Mouse (Mus musculus) limb, embryonic 10.5 days (tissue): Measurements from ENCODE around the gene Sphk1. TPM values are rescaled to one million over a fixed set of nuclear protein-coding genes. Genes with fewer than 3 reads are reported as not detected.

Experiments used
- DNase-seq: peaks from one replicate; pipeline ENCODE4 v3.0.0-alpha.2; 2017; ENCODE audit warnings: low spot score
- H3K27ac ChIP-seq: fragments of 300-500 bp; sonication (generic); 2 replicates; pipeline ENCODE4 v1.5.1; 2016; ENCODE audit warnings: mild to moderate bottlenecking
- H3K27me3 ChIP-seq: fragments of 300-500 bp; sonication (generic); 2 replicates; pipeline ENCODE4 v1.6.1; 2016; ENCODE audit warnings: low read depth, mild to moderate bottlenecking; ENCODE audit not compliant: poor library complexity, severe bottlenecking
- H3K36me3 ChIP-seq: fragments of 300-500 bp; sonication (generic); 2 replicates; pipeline ENCODE4 v1.6.1; 2016; ENCODE audit warnings: mild to moderate bottlenecking, moderate library complexity
- H3K4me1 ChIP-seq: fragments of 300-500 bp; sonication (generic); 2 replicates; pipeline ENCODE4 v1.6.1; 2016
- H3K4me3 ChIP-seq: fragments of 300-500 bp; sonication (generic); 2 replicates; pipeline ENCODE4 v1.5.1; 2016; ENCODE audit warnings: mild to moderate bottlenecking, moderate library complexity
- H3K9me3 ChIP-seq: fragments of 300-500 bp; sonication (generic); replicated peaks from 2 replicates; pipeline ENCODE4 v1.6.1; 2016; ENCODE audit warnings: mild to moderate bottlenecking
- WGBS: fragments of 180-500 bp; shearing (Covaris S2); methylation state at CpG from one replicate; pipeline ENCODE4 v1.1.7; 2016; 5-methylcytosine and 5-hydroxymethylcytosine counted together
- polyA plus RNA-seq: library from polyadenylated mRNA; unstranded; fragments of >200 nt; fragmentation: Nextera tagmentation; extraction: Ambion mirVana; gene quantifications from 2 replicates; pipeline ENCODE4 v1.2.1, GENCODE M21; 2016

Sphk1 gene
- polyA plus RNA-seq, 1 experiment from 2014 or later, result 0.54 TPM

DNA sequence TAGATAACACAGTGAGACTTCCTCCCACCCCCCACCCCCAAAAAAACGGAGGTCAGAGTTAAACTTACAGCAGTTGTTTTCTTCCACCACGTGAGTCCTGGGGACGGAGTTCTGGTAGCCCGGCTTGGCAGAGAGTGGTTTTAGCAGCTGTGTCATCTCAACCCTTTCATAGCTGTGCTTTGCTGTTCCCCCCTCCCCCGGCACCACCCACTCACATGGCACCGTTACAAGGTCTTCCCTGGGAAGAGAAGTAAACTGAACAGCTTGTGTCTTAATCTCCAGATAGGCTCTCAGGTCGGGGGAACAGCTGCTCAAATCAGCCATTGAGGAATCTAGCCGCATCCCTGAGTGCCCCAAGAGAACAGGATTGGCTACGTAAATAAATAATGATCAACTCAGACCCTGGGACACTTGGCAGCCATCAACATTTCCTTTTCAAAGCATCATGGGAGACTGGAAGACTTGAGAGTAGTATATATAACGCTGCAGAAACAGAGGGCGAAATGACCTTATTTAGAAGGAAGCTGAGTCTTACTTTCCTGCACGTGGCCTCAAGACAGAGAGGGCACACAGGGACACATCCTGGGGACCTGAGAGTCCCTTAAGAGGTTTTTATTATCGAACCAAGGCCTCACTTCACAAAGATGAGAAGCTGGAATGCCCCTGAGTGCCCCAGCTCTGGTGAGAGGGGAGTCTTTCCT, 36.1 kb upstream of the Sphk1 start:
- no peaks in the 10 kb centered on the region for H3K27me3 ChIP-seq
- WGBS, result 78% methylated on average over 13 of the region's 13 CpGs
- H3K27ac ChIP-seq, result no peak overlapping the region
- no peak overlapping the region for H3K4me3 ChIP-seq
- no peaks in the 10 kb centered on the region for H3K36me3 ChIP-seq
- no peak for DNase-seq
- H3K4me1 ChIP-seq, result peaks cover 9% of the 10 kb centered on the region
- no peaks in the 10 kb centered on the region for H3K9me3 ChIP-seq

DNA sequence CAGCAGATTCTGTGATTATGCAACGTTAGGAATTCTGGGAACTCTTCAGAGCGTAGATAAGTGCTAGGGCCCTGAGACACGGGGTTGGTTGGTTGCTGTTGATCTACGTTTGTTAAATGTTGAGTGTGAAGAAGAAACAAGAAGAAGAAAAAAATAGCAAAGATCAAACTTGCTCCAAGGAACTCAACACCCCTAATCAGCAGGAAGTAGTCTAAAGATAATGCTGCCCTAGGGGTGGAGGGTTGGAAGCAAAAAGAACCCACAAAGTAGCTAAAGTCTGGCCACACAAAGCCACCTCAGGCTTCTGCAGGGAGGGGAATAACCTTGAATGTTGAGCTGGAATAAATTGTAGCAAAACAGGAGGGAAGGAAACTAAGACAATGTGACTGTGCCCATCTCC, 33.4 kb upstream of the Sphk1 start:
- Histone ChIP-seq H3K27me3 (no peaks in the 10 kb centered on the region), H3K27ac (no peak overlapping the region), H3K9me3 (no peaks in the 10 kb centered on the region), H3K4me1 (peaks cover 12% of the 10 kb centered on the region), H3K4me3 (no peak overlapping the region), H3K36me3 (no peaks in the 10 kb centered on the region)
- no peak for DNase-seq
- 87% methylated on average over 4 of the region's 4 CpGs for WGBS

DNA sequence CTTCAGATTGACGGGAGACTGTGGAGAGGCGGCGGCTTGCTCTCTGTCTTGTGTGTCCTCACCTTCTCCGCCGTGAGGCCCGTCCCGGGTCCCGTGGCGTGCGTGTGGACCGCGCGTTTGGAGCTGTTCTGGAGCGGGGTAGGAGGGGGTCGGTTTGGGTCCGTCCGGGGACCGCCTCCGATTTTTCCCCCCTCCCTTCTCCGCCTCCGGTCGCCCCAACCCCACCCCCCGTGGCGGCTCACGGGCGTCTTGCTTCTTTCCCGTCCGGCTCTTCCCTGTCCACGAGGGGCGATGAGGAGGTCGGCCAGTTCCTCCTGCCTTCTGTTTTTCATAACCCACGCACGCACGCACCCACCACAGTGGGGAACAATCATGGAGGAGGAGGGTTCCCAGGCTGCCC, 32.1 kb upstream of the Sphk1 start:
- Histone ChIP-seq H3K36me3 (no peaks in the 10 kb centered on the region), H3K4me1 (peaks cover 12% of the 10 kb centered on the region), H3K9me3 (no peaks in the 10 kb centered on the region), H3K27me3 (no peaks in the 10 kb centered on the region), H3K27ac (0 out of 2 replicates have a peak overlapping the region, but pooled peaks have one; percentile 53), H3K4me3 (peak overlapping the region; percentile 38)
- DNase-seq, result peak; percentile 42
- 28% methylated on average over 34 of the region's 34 CpGs for WGBS

DNA sequence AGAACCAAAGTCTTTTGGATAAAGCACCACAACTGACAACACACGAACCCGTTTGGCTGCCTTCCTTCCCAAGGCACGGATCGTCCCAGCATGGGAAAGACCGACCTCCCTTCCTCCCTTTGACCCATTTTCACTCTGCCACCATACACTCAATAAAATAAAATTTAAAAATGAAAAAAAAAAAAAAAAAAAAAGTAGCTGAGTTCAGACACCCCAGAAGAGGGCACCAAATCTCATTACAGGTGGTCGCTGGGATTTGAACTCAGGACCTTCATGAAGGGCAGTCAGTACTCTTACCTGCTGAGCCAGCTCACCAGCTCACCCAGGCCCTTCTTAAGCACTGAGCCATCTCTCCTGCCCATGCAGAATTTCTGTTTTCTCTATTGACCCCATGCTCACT, 31.7 kb upstream of the Sphk1 start:
- no peaks in the 10 kb centered on the region for H3K27me3 ChIP-seq
- 60% methylated on average over 6 of the region's 6 CpGs for WGBS
- peaks cover 12% of the 10 kb centered on the region for H3K4me1 ChIP-seq
- no peak overlapping the region for H3K27ac ChIP-seq
- no peaks in the 10 kb centered on the region for H3K9me3 ChIP-seq
- no peaks in the 10 kb centered on the region for H3K36me3 ChIP-seq
- peak overlapping the region; percentile 38; the same call in 1 of the 2 replicates for H3K4me3 ChIP-seq
- no peak for DNase-seq

DNA sequence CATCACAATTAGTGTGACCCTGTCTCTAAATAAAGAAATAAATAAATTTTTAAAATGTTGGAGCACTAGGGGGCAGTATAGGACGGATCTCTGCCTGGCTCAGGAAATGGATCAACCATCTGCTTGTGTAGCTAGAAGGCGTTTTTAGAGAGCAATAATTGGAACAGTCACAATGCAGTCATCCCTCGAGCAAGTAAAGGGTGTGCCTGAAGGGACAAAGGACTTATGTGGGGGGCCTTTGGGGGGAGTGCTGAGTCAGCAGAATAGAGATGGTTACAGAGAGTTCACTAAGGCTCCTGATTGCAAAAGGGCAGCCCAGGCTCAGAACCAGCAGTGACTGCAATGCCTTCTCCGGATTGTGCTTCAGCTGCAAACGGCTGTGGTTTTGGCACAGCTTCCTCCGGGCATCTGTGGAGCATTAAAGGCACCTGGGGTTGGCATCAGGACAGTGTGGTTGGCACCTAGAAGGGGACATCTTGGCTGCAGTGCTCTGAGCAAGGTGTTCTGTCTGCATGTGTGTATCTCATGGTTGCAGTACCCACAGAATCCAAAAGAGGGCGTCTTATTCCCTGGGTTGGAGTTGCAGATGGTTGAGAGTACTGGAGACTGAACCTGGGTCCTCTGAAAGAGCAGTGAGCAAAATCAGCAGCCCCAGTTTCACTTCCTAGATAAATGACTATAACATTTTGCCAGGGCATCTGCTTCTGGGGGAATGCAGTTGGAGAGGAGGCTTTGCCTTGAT, 29.5 kb upstream of the Sphk1 start:
- DNase-seq, result no peak
- Histone ChIP-seq H3K27me3 (no peaks in the 10 kb centered on the region), H3K4me1 (peaks cover 12% of the 10 kb centered on the region), H3K27ac (0 out of 2 replicates have a peak overlapping the region, but pooled peaks have one; percentile 42), H3K9me3 (no peaks in the 10 kb centered on the region), H3K4me3 (no peak overlapping the region), H3K36me3 (no peaks in the 10 kb centered on the region)
- 39% methylated on average over 7 of the region's 7 CpGs for WGBS

DNA sequence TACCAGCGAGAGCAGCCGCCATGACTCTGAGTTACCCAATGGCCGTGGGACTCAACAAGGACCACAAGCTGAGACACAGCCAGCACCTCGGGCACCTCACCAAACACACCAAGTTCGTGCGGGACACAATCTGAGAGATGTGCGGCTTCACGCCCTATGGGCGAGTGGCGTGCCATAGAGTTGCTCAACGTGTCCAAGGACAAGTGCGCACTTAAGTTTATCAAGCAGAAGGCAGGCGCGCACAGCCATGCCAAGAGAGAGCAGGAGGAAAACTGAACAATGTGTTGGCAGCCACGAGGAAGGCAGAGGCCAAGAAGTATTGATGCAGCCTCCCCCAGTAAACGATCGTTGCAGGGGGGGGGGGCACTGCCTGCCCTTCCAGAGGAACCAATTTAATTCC, 26.2 kb upstream of the Sphk1 start:
- 93% methylated on average over 17 of the region's 17 CpGs for WGBS
- no peak overlapping the region for H3K27ac ChIP-seq

DNA sequence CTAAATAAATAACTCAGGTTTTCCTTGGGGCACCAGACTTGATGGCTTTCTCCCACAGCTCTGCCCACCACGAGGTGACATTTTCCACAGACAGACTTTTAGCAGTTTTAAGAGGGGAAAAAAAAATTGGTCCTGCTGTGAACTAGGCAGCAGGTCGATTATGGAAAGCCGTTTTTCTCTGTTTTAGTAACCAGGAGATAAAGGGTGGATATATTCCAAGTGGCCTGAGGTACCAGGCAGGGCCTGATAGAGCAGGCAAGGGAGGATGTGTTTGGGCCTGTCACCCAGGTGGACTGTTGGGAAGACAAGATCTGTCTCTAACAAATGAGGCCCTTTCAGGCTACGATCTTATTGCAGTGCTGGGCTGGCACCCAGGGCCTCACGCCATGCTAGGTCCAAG, 25.2 kb upstream of the Sphk1 start:
- Histone ChIP-seq H3K27ac (no peak overlapping the region), H3K4me1 (peaks cover 15% of the 10 kb centered on the region), H3K9me3 (no peaks in the 10 kb centered on the region), H3K4me3 (no peak overlapping the region), H3K27me3 (no peaks in the 10 kb centered on the region), H3K36me3 (no peaks in the 10 kb centered on the region)
- DNase-seq, result no peak
- 85% methylated on average over 5 of the region's 5 CpGs for WGBS

More for the DNA sequence above, 26.2 kb upstream of the Sphk1 start:
- Histone ChIP-seq H3K4me1 (peaks cover 15% of the 10 kb centered on the region), H3K4me3 (no peak overlapping the region), H3K9me3 (no peaks in the 10 kb centered on the region), H3K27me3 (no peaks in the 10 kb centered on the region), H3K36me3 (no peaks in the 10 kb centered on the region)
- DNase-seq, result no peak

DNA sequence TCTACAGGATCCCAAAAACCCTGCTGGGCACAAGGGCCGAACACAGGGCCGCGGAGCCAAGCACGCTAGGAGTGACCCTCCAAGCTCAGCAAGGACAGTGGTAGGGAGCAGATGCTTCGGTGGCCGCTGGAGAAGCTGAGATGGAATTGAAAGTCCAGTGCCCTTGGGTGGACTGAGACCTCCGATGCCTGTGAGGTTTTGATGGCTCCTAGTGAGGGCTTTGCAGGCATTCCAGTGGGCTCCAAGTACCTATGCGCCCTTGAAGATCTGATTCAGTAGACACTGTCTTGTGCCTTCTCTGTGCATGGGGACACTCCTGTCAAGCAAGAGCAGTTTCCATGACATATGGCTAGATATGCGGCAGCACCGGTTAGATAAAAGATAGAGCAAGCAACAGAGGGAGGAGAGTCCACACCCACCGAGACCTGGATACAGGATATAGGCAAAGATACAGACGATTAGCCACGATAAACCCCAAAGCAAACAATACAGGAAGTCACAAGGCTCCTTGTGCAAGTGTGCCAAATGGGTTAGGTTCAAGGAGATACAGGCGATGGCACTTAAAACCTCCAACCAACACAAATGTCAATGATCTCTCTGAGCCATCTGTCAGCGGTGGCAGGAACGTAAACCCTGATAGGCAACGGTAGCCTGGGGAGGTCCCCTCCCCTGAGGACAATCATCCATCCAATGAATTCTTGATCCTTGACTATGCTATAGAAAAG, 24.4 kb upstream of the Sphk1 start:
- no peaks in the 10 kb centered on the region for H3K9me3 ChIP-seq

DNA sequence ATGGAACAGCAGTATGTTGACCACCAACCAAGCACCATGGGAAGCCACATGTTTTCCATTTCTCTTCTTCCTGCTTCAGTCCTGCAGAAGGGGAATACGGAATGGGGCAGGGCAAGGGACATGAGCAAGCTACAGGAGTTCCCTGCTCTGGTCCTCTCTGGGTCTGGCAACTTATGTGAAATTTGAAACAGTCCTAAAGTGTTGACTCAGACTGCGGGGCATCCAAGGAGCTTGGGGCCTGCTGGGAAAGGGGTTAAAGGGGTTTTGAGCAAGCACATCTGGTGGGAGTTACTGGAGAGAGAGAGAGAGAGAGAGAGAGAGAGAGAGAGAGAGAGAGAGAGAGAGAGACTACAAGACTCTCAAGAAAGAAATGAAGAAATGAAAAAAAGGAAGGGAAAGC, 22.0 kb upstream of the Sphk1 start:
- WGBS, result 27% methylated on average over 2 of the region's 2 CpGs
- H3K27ac ChIP-seq, result 0 out of 2 replicates have a peak overlapping the region, but pooled peaks have one; percentile 4

More for the DNA sequence above, 24.4 kb upstream of the Sphk1 start:
- no peaks in the 10 kb centered on the region for H3K36me3 ChIP-seq
- peaks cover 10% of the 10 kb centered on the region for H3K4me1 ChIP-seq
- no peak for DNase-seq
- 87% methylated on average over 17 of the region's 17 CpGs for WGBS
- H3K27ac ChIP-seq, result peak overlapping the region; percentile 42; the same call in 1 of the 2 replicates
- no peak overlapping the region for H3K4me3 ChIP-seq
- no peaks in the 10 kb centered on the region for H3K27me3 ChIP-seq

DNA sequence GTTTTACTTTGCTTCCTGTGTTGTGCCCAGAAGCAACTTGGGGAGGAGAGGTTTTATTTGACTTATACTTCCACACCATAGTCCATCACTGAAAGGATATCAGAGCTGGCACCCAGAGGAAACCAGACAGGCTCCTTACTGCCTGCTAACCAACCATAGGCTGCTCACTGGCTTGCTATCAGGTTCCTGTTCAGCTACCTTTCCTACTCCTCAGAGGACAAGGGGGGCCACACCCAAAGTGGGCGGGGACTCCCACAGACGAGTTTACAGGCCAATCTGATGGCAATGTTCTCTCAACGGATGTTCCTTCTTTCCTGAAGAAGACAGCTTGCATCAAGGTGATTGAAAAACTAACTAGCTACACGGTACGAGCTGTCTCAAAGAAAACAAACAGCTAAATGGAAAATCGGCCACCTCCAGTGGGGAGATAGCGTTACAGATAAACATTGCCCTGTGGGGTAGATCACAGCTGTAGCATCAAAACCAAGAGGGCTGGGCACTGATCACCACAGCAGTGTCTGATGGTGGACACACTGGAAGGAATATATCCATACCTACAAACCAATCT, 19.3 kb upstream of the Sphk1 start:
- peaks cover 26% of the 10 kb centered on the region for H3K27me3 ChIP-seq
- H3K4me3 ChIP-seq, result no peak overlapping the region
- DNase-seq, result no peak
- peaks cover 15% of the 10 kb centered on the region for H3K4me1 ChIP-seq
- 67% methylated on average over 7 of the region's 7 CpGs for WGBS
- no peaks in the 10 kb centered on the region for H3K9me3 ChIP-seq
- no peaks in the 10 kb centered on the region for H3K36me3 ChIP-seq
- no peak overlapping the region for H3K27ac ChIP-seq

More for the DNA sequence above, 22.0 kb upstream of the Sphk1 start:
- Histone ChIP-seq H3K27me3 (peaks cover 3% of the 10 kb centered on the region; the same call in 1 of the 2 replicates), H3K4me3 (no peak overlapping the region), H3K9me3 (no peaks in the 10 kb centered on the region), H3K4me1 (peaks cover 8% of the 10 kb centered on the region; the same call in 1 of the 2 replicates), H3K36me3 (no peaks in the 10 kb centered on the region)
- DNase-seq, result no peak

DNA sequence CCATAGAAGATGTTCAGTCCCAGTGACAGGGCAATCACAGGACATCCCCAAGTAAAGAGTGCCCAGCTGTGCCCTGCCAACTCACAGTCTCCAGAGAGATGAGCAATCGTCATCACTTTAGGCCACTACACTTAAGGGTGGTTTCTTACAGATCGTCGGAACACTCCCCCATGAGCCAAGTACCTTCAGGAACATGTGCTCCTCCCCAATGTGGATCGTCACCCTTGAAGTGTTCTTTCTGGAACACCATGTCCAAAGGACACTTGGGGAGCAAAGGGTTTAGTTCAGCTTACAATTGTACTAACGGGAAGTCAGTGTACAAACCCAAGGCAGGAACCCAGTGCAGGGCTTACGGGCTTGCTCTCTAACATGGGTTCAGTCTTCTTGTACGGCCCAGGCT, 18.6 kb upstream of the Sphk1 start:
- Histone ChIP-seq H3K9me3 (no peaks in the 10 kb centered on the region), H3K36me3 (no peaks in the 10 kb centered on the region), H3K4me1 (peaks cover 15% of the 10 kb centered on the region), H3K4me3 (no peak overlapping the region), H3K27me3 (peaks cover 26% of the 10 kb centered on the region), H3K27ac (no peak overlapping the region)
- WGBS, result 91% methylated on average over 7 of the region's 7 CpGs
- DNase-seq, result no peak

DNA sequence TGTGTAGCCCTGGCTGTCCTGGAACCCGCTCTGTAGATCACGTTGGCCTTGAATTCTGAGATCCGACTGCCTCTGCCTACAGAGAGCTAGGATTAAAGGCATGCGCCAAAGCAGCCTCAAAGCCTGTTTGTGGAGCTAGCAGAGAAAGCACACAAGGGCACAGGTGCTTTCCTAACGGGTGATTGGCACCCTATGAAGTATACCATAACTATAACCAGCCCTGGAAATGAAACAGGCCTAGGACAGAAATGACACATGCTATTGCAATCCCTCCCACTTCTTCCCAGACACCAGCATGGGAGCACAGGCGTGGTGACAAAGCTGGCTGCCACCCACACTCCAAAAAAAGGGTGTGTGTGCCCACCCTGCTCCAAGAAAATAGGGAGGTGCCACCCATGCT, 17.7 kb upstream of the Sphk1 start:
- DNase-seq, result no peak
- Histone ChIP-seq H3K4me3 (no peak overlapping the region), H3K36me3 (no peaks in the 10 kb centered on the region), H3K9me3 (no peaks in the 10 kb centered on the region), H3K27me3 (peaks cover 26% of the 10 kb centered on the region), H3K27ac (no peak overlapping the region), H3K4me1 (peaks cover 17% of the 10 kb centered on the region)
- WGBS, result 84% methylated on average over 6 of the region's 6 CpGs
